Mouse (Mus musculus): ENCODE data around the gene Knstrn.

Knstrn gene

GRCm38 (mm10) chr2:118813981-118814836 is at the start of gene Knstrn:
Gene Knstrn, plus strand, starts transcription at chr2:118814003.
- DNase-seq (ENCODE audit: low spot score): peak; percentile 87

GRCm38 (mm10) chr2:118764094-118764831 is 49.5 kb upstream of the Knstrn start:
- peak; percentile 69 for DNase-seq (ENCODE audit: low spot score)

GRCm38 (mm10) chr2:118764875-118765274 is 48.9 kb upstream of the Knstrn start:
- DNase-seq (ENCODE audit: low spot score): no peak

- no peak for DNase-seq (ENCODE audit: low spot score)
Observed at GRCm38 (mm10) chr2:118766041-118767033, 47.5 kb upstream of the Knstrn start.

- DNase-seq (ENCODE audit: low spot score): no peak
Observed at GRCm38 (mm10) chr2:118772158-118772874, 41.5 kb upstream of the Knstrn start, which contains the start of gene Phgr1. Gene Phgr1, plus strand, starts transcription at chr2:118772769.

- no peak for DNase-seq (ENCODE audit: low spot score)
Observed at GRCm38 (mm10) chr2:118774536-118774935, 39.3 kb upstream of the Knstrn start.

GRCm38 (mm10) chr2:118775396-118775795 is 38.4 kb upstream of the Knstrn start:
- DNase-seq (ENCODE audit: low spot score): no peak

- DNase-seq (ENCODE audit: low spot score): no peak
Observed at GRCm38 (mm10) chr2:118775846-118776245, 38.0 kb upstream of the Knstrn start.

- DNase-seq (ENCODE audit: low spot score): no peak
Observed at GRCm38 (mm10) chr2:118776295-118776694, 37.5 kb upstream of the Knstrn start.

GRCm38 (mm10) chr2:118778418-118778817 is 35.4 kb upstream of the Knstrn start:
- no peak for DNase-seq (ENCODE audit: low spot score)

GRCm38 (mm10) chr2:118779065-118779464 is 34.7 kb upstream of the Knstrn start:
- no peak for DNase-seq (ENCODE audit: low spot score)

GRCm38 (mm10) chr2:118779504-118780480 is 34.0 kb upstream of the Knstrn start, which contains the start of gene Disp2:
Gene Disp2, plus strand, starts transcription at chr2:118779719.
- DNase-seq (ENCODE audit: low spot score): peak; percentile 96

- no peak for DNase-seq (ENCODE audit: low spot score)
Observed at GRCm38 (mm10) chr2:118781115-118781514, 32.7 kb upstream of the Knstrn start.

GRCm38 (mm10) chr2:118782303-118782702 is 31.5 kb upstream of the Knstrn start:
- DNase-seq (ENCODE audit: low spot score): no peak

GRCm38 (mm10) chr2:118783093-118783492 is 30.7 kb upstream of the Knstrn start:
- DNase-seq (ENCODE audit: low spot score): no peak

GRCm38 (mm10) chr2:118783663-118784062 is 30.1 kb upstream of the Knstrn start:
- DNase-seq (ENCODE audit: low spot score): no peak

- no peak for DNase-seq (ENCODE audit: low spot score)
Observed at GRCm38 (mm10) chr2:118786525-118786924, 27.3 kb upstream of the Knstrn start.

- DNase-seq (ENCODE audit: low spot score): peak; percentile 42
Observed at GRCm38 (mm10) chr2:118789501-118789900, 24.3 kb upstream of the Knstrn start.

GRCm38 (mm10) chr2:118790221-118790550 is 23.6 kb upstream of the Knstrn start:
- DNase-seq (ENCODE audit: low spot score): no peak

Data from testis, postnatal 10 days (tissue).